In the genomic region with DNA sequence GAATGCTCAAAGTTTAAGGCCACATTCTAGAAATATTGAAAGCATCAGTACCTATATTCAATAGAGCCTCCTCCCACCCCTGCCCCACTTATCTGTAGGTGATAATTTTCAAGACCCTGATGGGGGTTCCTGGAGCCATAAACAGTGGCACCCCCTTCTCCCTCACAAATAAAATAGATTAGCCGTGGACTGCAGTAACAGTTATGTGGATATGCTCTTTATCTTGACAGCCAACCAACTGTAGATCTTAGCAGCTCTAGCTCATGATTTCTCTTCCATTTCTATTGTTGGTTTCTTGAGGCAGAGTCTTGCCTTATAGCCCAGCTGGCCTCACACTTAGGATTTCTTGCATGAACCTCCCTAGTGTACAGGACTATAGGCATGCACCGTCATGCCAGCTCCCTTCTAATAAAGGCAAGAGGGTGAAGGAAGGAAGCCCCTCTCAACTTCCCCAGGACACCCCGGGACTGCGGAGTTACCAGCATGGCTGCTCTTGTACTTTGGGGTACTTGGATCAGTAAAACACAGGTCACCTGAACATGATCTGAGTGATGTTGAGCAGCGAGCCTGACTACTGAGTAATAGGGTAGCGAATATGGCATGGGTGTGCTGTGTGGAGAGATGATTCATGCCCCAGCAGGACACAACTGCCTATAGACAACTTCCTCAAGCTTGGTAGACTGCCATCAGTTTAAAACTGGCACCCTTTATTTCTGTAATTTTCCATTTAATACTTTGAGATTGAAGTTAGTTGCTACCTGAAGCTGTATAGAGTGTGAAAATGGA, we compare ENCODE assay signal across 9 mouse cellular contexts.
DNase-seq lines count a peak whose midpoint lies in the region; ATAC-seq and TF ChIP-seq lines count a peak whose summit lies in the region.
"Had no signal": no experiment of that assay in that cellular context is flagged by ENCODE, and none has a peak within 500 bp of the region (broad histone marks: within the 10 kb centered on the region; RNA-seq: fewer than 3 reads in every experiment).

No protein-coding gene starts in this region.

- 87% methylated on average over 6 of the region's 6 CpGs for WGBS in forebrain, embryonic 11.5 days
- WGBS in limb, embryonic 11.5 days = 89% methylated on average over 6 of the region's 6 CpGs
- 78% methylated on average over 6 of the region's 6 CpGs for WGBS in neural tube, embryonic 14.5 days

- no peak overlapping the region for H3K4me2 ChIP-seq in forebrain, embryonic 11.5 days (ENCODE audit: low read depth, low read length, severe bottlenecking)
- H3K4me2 ChIP-seq in limb, embryonic 11.5 days (ENCODE audit: low read depth, severe bottlenecking) = no peak overlapping the region
- no peak overlapping the region for H3K4me2 ChIP-seq in neural tube, embryonic 14.5 days (ENCODE audit: low read depth, low read length)
- H3K4me2 ChIP-seq: neural tube, embryonic 12.5 days had no signal

- H3K27ac ChIP-seq in layer of hippocampus, adult 2 months = peak overlapping the region; percentile 71
- H3K27ac ChIP-seq in forebrain, embryonic 11.5 days (ENCODE audit: low read depth, low read length) = peak overlapping the region; percentile 20
- peak overlapping the region; percentile 4; the same call in 1 of the 2 replicates for H3K27ac ChIP-seq in limb, embryonic 11.5 days (replicated peaks; ENCODE audit: low read depth, low read length)
- H3K27ac ChIP-seq in neural tube, embryonic 14.5 days (ENCODE audit: low read depth, low read length) = peak overlapping the region; percentile 58; the same call in 1 of the 2 replicates

- H3K4me3 ChIP-seq in layer of hippocampus, adult 2 months = no peak overlapping the region
- H3K4me3 ChIP-seq in forebrain, embryonic 11.5 days (ENCODE audit: low read depth, low read length) = no peak overlapping the region
- H3K4me3 ChIP-seq in limb, embryonic 11.5 days (ENCODE audit: low read depth, low read length) = no peak overlapping the region
- H3K4me3 ChIP-seq in neural tube, embryonic 14.5 days (ENCODE audit: low read depth, low read length) = no peak overlapping the region
- H3K4me3 ChIP-seq: neural tube, embryonic 12.5 days had no signal

- peak overlapping the region; percentile 20; the same call in 1 of the 2 replicates for H3K9ac ChIP-seq in forebrain, embryonic 11.5 days (ENCODE audit: low read length)
- H3K9ac ChIP-seq in limb, embryonic 11.5 days (ENCODE audit: low read length) = no peak overlapping the region
- no peak overlapping the region for H3K9ac ChIP-seq in neural tube, embryonic 14.5 days (replicated peaks; ENCODE audit: low read depth, low read length)
- H3K9ac ChIP-seq: neural tube, embryonic 12.5 days had no signal

- no peak for TF ChIP-seq CTCF in layer of hippocampus, adult 2 months (conservative IDR thresholded peaks at IDR 0.05)

- H3K36me3 ChIP-seq in forebrain, embryonic 11.5 days (ENCODE audit: control insufficient read depth, insufficient read depth, low read length) = no peaks in the 10 kb centered on the region
- no peaks in the 10 kb centered on the region for H3K36me3 ChIP-seq in limb, embryonic 11.5 days (ENCODE audit: control insufficient read depth, insufficient read depth, low read length)
- no peaks in the 10 kb centered on the region; the same call in 1 of the 2 replicates for H3K36me3 ChIP-seq in neural tube, embryonic 14.5 days (ENCODE audit: control insufficient read depth, insufficient read depth, low read length)

- H3K27me3 ChIP-seq in forebrain, embryonic 11.5 days (ENCODE audit: control insufficient read depth, insufficient read depth, low read length) = no peaks in the 10 kb centered on the region
- no peaks in the 10 kb centered on the region for H3K27me3 ChIP-seq in limb, embryonic 11.5 days (ENCODE audit: control insufficient read depth, insufficient read depth, low read length)
- no peaks in the 10 kb centered on the region for H3K27me3 ChIP-seq in neural tube, embryonic 14.5 days (ENCODE audit: control insufficient read depth, insufficient read depth, low read length)
- H3K27me3 ChIP-seq: neural tube, embryonic 12.5 days had no signal

- ATAC-seq in forebrain, embryonic 11.5 days (replicated peaks; ENCODE audit: low FRiP score) = no peak
- ATAC-seq in limb, embryonic 11.5 days (ENCODE audit: insufficient number of reproducible peaks, low FRiP score, low TSS enrichment, low read depth) = no peak
- 0 out of 2 replicates have a peak, but pooled peaks have one; percentile 6 for ATAC-seq in neural tube, embryonic 14.5 days (ENCODE audit: low read depth)

- no peaks in the 10 kb centered on the region; the same call in 1 of the 2 replicates for H3K9me3 ChIP-seq in forebrain, embryonic 11.5 days (ENCODE audit: control insufficient read depth, low read length)
- no peaks in the 10 kb centered on the region; the same call in 1 of the 2 replicates for H3K9me3 ChIP-seq in limb, embryonic 11.5 days (ENCODE audit: control insufficient read depth, low read length)
- H3K9me3 ChIP-seq in neural tube, embryonic 14.5 days (ENCODE audit: control insufficient read depth, low read length) = no peaks in the 10 kb centered on the region
- H3K9me3 ChIP-seq: neural tube, embryonic 12.5 days had no signal

- no peak for DNase-seq in layer of hippocampus, adult 2 months (ENCODE audit: low spot score in 2 of 2)
- no peak for DNase-seq in layer of hippocampus, adult 11-12 months (ENCODE audit: low spot score)
- DNase-seq in forebrain, embryonic 11.5 days (ENCODE audit: low spot score) = peak; percentile 44
- DNase-seq in limb, embryonic 11.5 days (ENCODE audit: low spot score) = no peak
- DNase-seq in spleen, postnatal 10 days (ENCODE audit: low spot score in 2 of 2) = no peak
- no peak for DNase-seq in adrenal gland, postnatal 10 days
- DNase-seq in layer of hippocampus, adult 18-20 months (ENCODE audit: low spot score in 2 of 2) = no peak

- H3K4me1 ChIP-seq in forebrain, embryonic 11.5 days (replicated peaks; ENCODE audit: control insufficient read depth, insufficient read depth, low read length) = peaks cover 5% of the 10 kb centered on the region; the same call in 1 of the 2 replicates
- H3K4me1 ChIP-seq in limb, embryonic 11.5 days (ENCODE audit: control insufficient read depth, insufficient read depth, low read length) = peaks cover 6% of the 10 kb centered on the region
- peaks cover 13% of the 10 kb centered on the region for H3K4me1 ChIP-seq in neural tube, embryonic 14.5 days (ENCODE audit: control insufficient read depth, insufficient read depth, low read length)

Comparison
In these comparisons a context has a peak if more than half of its experiments do, and no peak if none do; other contexts are left out.
1. H3K27ac ChIP-seq: peak in every context shown above with its lines; median percentile 71 in layer of hippocampus, adult 2 months; 58 in neural tube, embryonic 14.5 days; 20 in forebrain, embryonic 11.5 days; 4 in limb, embryonic 11.5 days.